Comparison of ENCODE assay signal across 9 mouse cellular contexts in the genomic region with DNA sequence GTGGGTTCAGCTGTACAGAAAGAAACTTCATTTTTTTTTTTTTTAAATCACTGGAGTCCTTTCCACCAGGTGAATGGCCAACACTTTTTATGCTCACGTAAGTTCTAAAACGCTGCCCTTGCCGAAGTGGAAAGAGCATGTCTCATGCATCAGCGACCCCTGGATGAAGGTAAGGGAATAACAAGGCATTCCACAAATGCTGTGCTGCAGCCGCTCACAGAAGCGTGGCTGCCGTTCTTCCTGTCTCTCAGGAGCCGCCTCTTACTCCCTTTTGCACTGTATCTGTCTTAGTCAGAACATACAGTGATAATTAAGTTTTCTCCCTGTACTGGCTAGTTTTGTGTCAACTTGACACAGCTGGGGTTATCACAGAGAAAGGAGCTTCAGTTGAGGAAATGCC. TPM values are rescaled to one million over a fixed set of nuclear protein-coding genes. Genes with fewer than 3 reads are reported as not detected.
DNase-seq lines count a peak whose midpoint lies in the region; ATAC-seq and TF ChIP-seq lines count a peak whose summit lies in the region.
"Had no signal": no experiment of that assay in that cellular context is flagged by ENCODE, and none has a peak within 500 bp of the region (broad histone marks: within the 10 kb centered on the region; RNA-seq: fewer than 3 reads in every experiment).

No protein-coding gene starts in this region.

- no peak overlapping the region for H3K4me3 ChIP-seq in hindbrain, embryonic 14.5 days (replicated peaks; ENCODE audit: low read length)
- no peak overlapping the region for H3K4me3 ChIP-seq in liver, embryonic 14.5 days (ENCODE audit: insufficient read depth in 1 of 2, low read depth in 2 of 2, low read length in 2 of 2)
- no peak overlapping the region for H3K4me3 ChIP-seq in small intestine, adult 2 months (ENCODE audit: low read depth, low read length)
- H3K4me3 ChIP-seq: stomach, embryonic 15.5 days had no signal

- peak; percentile 28 to 53 for DNase-seq in left cerebral cortex, postnatal 14 days (ENCODE audit: low spot score in 2 of 2)
- no peak for DNase-seq in left cerebral cortex, adult 8-10 months (ENCODE audit: low spot score in 2 of 2)
- peak; percentile 69 for DNase-seq in brain, embryonic 14.5 days (ENCODE audit: low read depth)
- DNase-seq in hindbrain, embryonic 14.5 days (ENCODE audit: low spot score): peak; percentile 69
- DNase-seq in liver, embryonic 14.5 days (ENCODE audit: low read depth in 3 of 3, low spot score in 3 of 3): no peak
- DNase-seq in B cell, adult 2 months: no peak
- DNase-seq in layer of hippocampus, postnatal 25 days (ENCODE audit: extremely low spot score in 1 of 2, low spot score in 1 of 2): no peak

- H3K27ac ChIP-seq in hindbrain, embryonic 14.5 days: no peak overlapping the region
- no peak overlapping the region for H3K27ac ChIP-seq in liver, embryonic 14.5 days
- no peak overlapping the region for H3K27ac ChIP-seq in small intestine, adult 2 months (ENCODE audit: insufficient read depth, low read depth, low read length)
- H3K27ac ChIP-seq: stomach, embryonic 15.5 days had no signal

- H3K4me2 ChIP-seq in hindbrain, embryonic 14.5 days (replicated peaks): no peak overlapping the region
- H3K4me2 ChIP-seq in liver, embryonic 14.5 days (ENCODE audit: low read depth): no peak overlapping the region
- H3K4me2 ChIP-seq: stomach, embryonic 15.5 days had no signal

- H3K36me3 ChIP-seq in hindbrain, embryonic 14.5 days (replicated peaks; ENCODE audit: control insufficient read depth, insufficient read depth): no peaks in the 10 kb centered on the region
- H3K36me3 ChIP-seq in liver, embryonic 14.5 days (replicated peaks; ENCODE audit: control insufficient read depth, insufficient read depth, low read depth): no peaks in the 10 kb centered on the region
- H3K36me3 ChIP-seq in small intestine, adult 2 months (ENCODE audit: control insufficient read depth, insufficient read depth, low read length): no peaks in the 10 kb centered on the region
- H3K36me3 ChIP-seq: stomach, embryonic 15.5 days had no signal

- H3K9me3 ChIP-seq in hindbrain, embryonic 14.5 days (ENCODE audit: control insufficient read depth, low read length): no peaks in the 10 kb centered on the region
- no peaks in the 10 kb centered on the region for H3K9me3 ChIP-seq in liver, embryonic 14.5 days (ENCODE audit: control insufficient read depth, low read length)
- H3K9me3 ChIP-seq: stomach, embryonic 15.5 days had no signal

- intact Hi-C loops in left cerebral cortex, postnatal 14 days (cut with DNase I): no loop called here

- ATAC-seq in hindbrain, embryonic 14.5 days (ENCODE audit: low FRiP score): peak; percentile 57; the same call in 1 of the 2 replicates
- ATAC-seq in liver, embryonic 14.5 days (ENCODE audit: insufficient read depth): no peak

- 3% methylated on average over 8 of the region's 8 CpGs for WGBS in hindbrain, embryonic 14.5 days
- WGBS in liver, embryonic 14.5 days (ENCODE audit: insufficient replicate concordance): 8% methylated on average over 8 of the region's 8 CpGs
- WGBS in small intestine, adult 2 months: 3% methylated on average over 8 of the region's 8 CpGs

- TF ChIP-seq EP300 in liver, embryonic 14.5 days (IDR thresholded peaks at IDR 0.05; ENCODE audit: low read depth): no peak

- H3K9ac ChIP-seq in hindbrain, embryonic 14.5 days: no peak overlapping the region
- no peak overlapping the region for H3K9ac ChIP-seq in liver, embryonic 14.5 days (replicated peaks)
- H3K9ac ChIP-seq: stomach, embryonic 15.5 days had no signal

- H3K4me1 ChIP-seq in hindbrain, embryonic 14.5 days (replicated peaks; ENCODE audit: control insufficient read depth, insufficient read depth, low read length): no peaks in the 10 kb centered on the region
- H3K4me1 ChIP-seq in liver, embryonic 14.5 days (replicated peaks; ENCODE audit: control insufficient read depth in 2 of 2, insufficient read depth in 2 of 2, low read length in 1 of 2): no peaks in the 10 kb centered on the region
- peaks cover 3% of the 10 kb centered on the region; the same call in 1 of the 2 replicates for H3K4me1 ChIP-seq in small intestine, adult 2 months (ENCODE audit: control insufficient read depth, insufficient read depth, insufficient read length, low read length)
- H3K4me1 ChIP-seq: stomach, embryonic 15.5 days had no signal

- H3K27me3 ChIP-seq in hindbrain, embryonic 14.5 days (ENCODE audit: control insufficient read depth, insufficient read depth, low read length): peaks cover 9% of the 10 kb centered on the region; the same call in 1 of the 2 replicates
- no peaks in the 10 kb centered on the region for H3K27me3 ChIP-seq in liver, embryonic 14.5 days (ENCODE audit: control insufficient read depth, insufficient read depth, low read length)
- no peaks in the 10 kb centered on the region for H3K27me3 ChIP-seq in small intestine, adult 2 months (ENCODE audit: control insufficient read depth, insufficient read depth, low read length)
- H3K27me3 ChIP-seq: stomach, embryonic 15.5 days had no signal

- no peak for TF ChIP-seq POLR2A in brain, embryonic 14.5 days (IDR thresholded peaks at IDR 0.05; ENCODE audit: borderline replicate concordance, extremely low read depth, insufficient read depth, insufficient read length, poor library complexity, severe bottlenecking)
- TF ChIP-seq POLR2A in small intestine, adult 2 months (IDR thresholded peaks at IDR 0.05; ENCODE audit: low read depth, low read length): no peak

- TF ChIP-seq CTCF in brain, embryonic 14.5 days (IDR thresholded peaks at IDR 0.05; ENCODE audit: borderline replicate concordance, extremely low read depth, insufficient read depth, insufficient read length): peak; percentile 82
- peak; percentile 59 for TF ChIP-seq CTCF in liver, embryonic 14.5 days (IDR thresholded peaks at IDR 0.05; ENCODE audit: low read depth)
- TF ChIP-seq CTCF in small intestine, adult 2 months (IDR thresholded peaks at IDR 0.05; ENCODE audit: extremely low read depth, insufficient read length, insufficient replicate concordance, low read depth, low read length): peak; percentile 62; the same call in 1 of the 2 replicates

RNA-seq across cellular contexts. Expression of gene Fermt1, which starts 6.5 kb away (rescaled TPM):
- under 1 TPM; 0.11 to 0.66 TPM for total RNA-seq in left cerebral cortex, postnatal 14 days (2021)
- total RNA-seq in left cerebral cortex, adult 8-10 months (2022): 1 to 10 TPM in 3 of 4 experiments, under 1 TPM in 1; 0.82 to 2.1 (median 1.2) TPM
- 0.18 and 0.36 TPM in 2 replicates for polyA plus RNA-seq in brain, embryonic 14.5 days (2012; rRNA removed)
- not detected in 2 replicates for polyA plus RNA-seq in hindbrain, embryonic 14.5 days (2014; fragmentation: Nextera tagmentation; extraction: Ambion mirVana)
- polyA plus RNA-seq in liver, embryonic 14.5 days (2012; rRNA removed): 0.02 TPM in 2 replicates
- polyA plus RNA-seq in liver, embryonic 14.5 days (2014; fragmentation: Nextera tagmentation; extraction: Ambion mirVana): 0.08 TPM in 1 of 2 replicates, not detected in the other
- polyA plus RNA-seq in small intestine, adult 2 months (2012; rRNA removed): 11.2 and 19.7 TPM in 2 replicates
- total RNA-seq in layer of hippocampus, postnatal 25 days (2021): under 1 TPM; 0.22 to 0.49 TPM

Comparison
In these comparisons a context has a peak if more than half of its experiments do, and no peak if none do; other contexts are left out.
1. DNase-seq: peak in left cerebral cortex, postnatal 14 days (2 of 2), brain, embryonic 14.5 days (single experiment) and hindbrain, embryonic 14.5 days (single experiment); none in left cerebral cortex, adult 8-10 months (0 of 2), liver, embryonic 14.5 days (0 of 3), B cell, adult 2 months (0 of 2) and layer of hippocampus, postnatal 25 days (0 of 2).
2. Peak in every context shown above with its lines, with median percentiles within 50 percentile points of each other: CTCF ChIP-seq.